Mouse (Mus musculus) liver, embryonic 14.5 days (tissue): Measurements from ENCODE around the gene Smtnl2.

Source experiments
- CTCF ChIP-seq: IDR thresholded peaks from 2 replicates; pipeline ENCODE4 v1.5.1; 2016; ENCODE audit warnings: antibody characterized with exemption, low read depth, control low read depth
- EP300 ChIP-seq: IDR thresholded peaks from 2 replicates; pipeline ENCODE4 v1.6.1; 2016; ENCODE audit warnings: antibody characterized with exemption, low read depth

GRCm38 (mm10) chr11:72379351-72379750, 32.2 kb downstream of the Smtnl2 start:
- TF ChIP-seq CTCF: no peak
- no peak for TF ChIP-seq EP300
